In the genomic region with DNA sequence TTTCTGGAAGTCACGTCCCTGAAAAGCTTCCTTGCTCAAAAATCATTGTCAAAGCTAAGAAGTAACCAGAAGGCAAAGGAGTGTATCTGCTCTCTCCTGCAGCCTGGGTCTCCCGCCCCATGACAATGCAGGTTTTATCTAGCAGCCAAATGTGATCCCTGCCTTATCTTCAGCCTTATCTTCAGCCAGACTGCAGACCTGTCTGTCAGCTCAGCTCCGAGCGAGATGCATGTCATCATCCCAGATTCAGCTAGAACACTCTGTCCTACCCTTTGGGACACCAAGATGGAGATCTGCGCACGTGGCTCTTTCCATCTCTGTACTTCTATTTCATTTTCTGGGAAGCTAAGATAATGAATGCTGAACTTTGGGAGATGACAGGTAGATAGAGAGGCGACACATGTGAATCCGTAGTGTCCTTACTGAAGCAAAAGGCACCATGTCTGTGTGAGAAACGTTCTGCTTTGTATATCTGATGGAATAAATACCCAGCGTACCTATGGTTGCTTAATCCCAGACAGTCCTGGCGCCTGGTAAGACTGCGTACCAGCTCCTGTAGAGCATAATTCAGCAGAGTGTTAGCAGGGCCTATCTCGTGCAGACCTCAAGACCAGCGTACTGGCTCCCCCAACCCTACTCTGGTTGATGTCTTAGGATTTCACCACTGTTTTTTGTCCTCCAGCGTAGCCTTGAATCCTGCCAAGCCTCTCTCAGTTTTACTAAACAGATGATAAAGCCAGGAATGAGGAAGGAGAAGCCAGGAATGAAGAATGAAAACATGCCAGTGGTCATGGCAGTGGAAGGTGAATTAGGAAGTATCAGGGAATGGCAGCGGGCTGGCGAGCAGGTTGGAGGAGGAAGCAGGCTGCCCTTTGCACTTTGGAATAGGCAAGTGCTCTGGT, we compare ENCODE assay signal across 10 mouse cellular contexts.
DNase-seq lines count a peak whose midpoint lies in the region; ATAC-seq and TF ChIP-seq lines count a peak whose summit lies in the region.
"Had no signal": no experiment of that assay in that cellular context is flagged by ENCODE, and none has a peak within 500 bp of the region (broad histone marks: within the 10 kb centered on the region; RNA-seq: fewer than 3 reads in every experiment).

No protein-coding gene starts in this region.

- no peak overlapping the region for H3K4me2 ChIP-seq in embryonic facial prominence, embryonic 15.5 days (replicated peaks)
- H3K4me2 ChIP-seq in liver, embryonic 13.5 days: peak overlapping the region; percentile 23
- H3K4me2 ChIP-seq: embryonic facial prominence, embryonic 12.5 days; midbrain, embryonic 15.5 days had no signal

- no peaks in the 10 kb centered on the region for H3K36me3 ChIP-seq in embryonic facial prominence, embryonic 15.5 days
- H3K36me3 ChIP-seq in liver, embryonic 13.5 days: no peaks in the 10 kb centered on the region
- H3K36me3 ChIP-seq: embryonic facial prominence, embryonic 12.5 days; midbrain, embryonic 15.5 days had no signal

- H3K9ac ChIP-seq in embryonic facial prominence, embryonic 15.5 days: no peak overlapping the region
- H3K9ac ChIP-seq in liver, embryonic 13.5 days: 0 out of 2 replicates have a peak overlapping the region, but pooled peaks have one; percentile 13
- H3K9ac ChIP-seq: embryonic facial prominence, embryonic 12.5 days; midbrain, embryonic 15.5 days had no signal

- no peak for TF ChIP-seq CTCF in layer of hippocampus, adult 2 months (conservative IDR thresholded peaks at IDR 0.05)
- no peak for TF ChIP-seq CTCF in bone marrow macrophage, adult 2 months (IDR thresholded peaks at IDR 0.05; ENCODE audit: low read depth, low read length)

- no peak for TF ChIP-seq POLR2A in bone marrow macrophage, adult 2 months (IDR thresholded peaks at IDR 0.05; ENCODE audit: borderline replicate concordance, low read depth, low read length)

- no peak for DNase-seq in layer of hippocampus, adult 2 months (ENCODE audit: low spot score in 2 of 2)
- no peak for DNase-seq in layer of hippocampus, adult 9-10 months (ENCODE audit: low spot score)
- DNase-seq in liver, embryonic 13.5 days: peak; percentile 53
- DNase-seq in natural killer cell, adult 2 months (ENCODE audit: low spot score in 2 of 2): no peak
- no peak for DNase-seq in T-cell, adult 2 months (ENCODE audit: low spot score)
- no peak for DNase-seq in thymus, adult 18-20 months

- no peaks in the 10 kb centered on the region for H3K27me3 ChIP-seq in embryonic facial prominence, embryonic 15.5 days
- no peaks in the 10 kb centered on the region for H3K27me3 ChIP-seq in liver, embryonic 13.5 days
- H3K27me3 ChIP-seq: embryonic facial prominence, embryonic 12.5 days; midbrain, embryonic 15.5 days had no signal

- no peak for ATAC-seq in embryonic facial prominence, embryonic 15.5 days (ENCODE audit: insufficient number of reproducible peaks, low FRiP score, low TSS enrichment, low read depth)
- peak; percentile 85 for ATAC-seq in liver, embryonic 13.5 days (ENCODE audit: low read depth)
- ATAC-seq: midbrain, embryonic 15.5 days had no signal

- WGBS in embryonic facial prominence, embryonic 15.5 days: 75% methylated on average over 17 of the region's 17 CpGs
- WGBS in liver, embryonic 13.5 days (ENCODE audit: insufficient replicate concordance): 43% methylated on average over 17 of the region's 17 CpGs

- no peak overlapping the region for H3K4me3 ChIP-seq in layer of hippocampus, adult 2 months
- no peak overlapping the region for H3K4me3 ChIP-seq in bone marrow macrophage, adult 2 months (ENCODE audit: insufficient read depth, low read length)
- no peak overlapping the region for H3K4me3 ChIP-seq in embryonic facial prominence, embryonic 15.5 days (replicated peaks)
- no peak overlapping the region for H3K4me3 ChIP-seq in liver, embryonic 13.5 days (replicated peaks)
- H3K4me3 ChIP-seq: embryonic facial prominence, embryonic 12.5 days; midbrain, embryonic 15.5 days had no signal

- peak overlapping the region; percentile 70 for H3K27ac ChIP-seq in layer of hippocampus, adult 2 months
- H3K27ac ChIP-seq in bone marrow macrophage, adult 2 months (ENCODE audit: insufficient read depth, low read depth, low read length): peak overlapping the region; percentile 89; the same call in 1 of the 2 replicates
- peak overlapping the region; percentile 83 for H3K27ac ChIP-seq in embryonic facial prominence, embryonic 15.5 days (replicated peaks)
- peak overlapping the region; percentile 67; the same call in 1 of the 2 replicates for H3K27ac ChIP-seq in liver, embryonic 13.5 days
- H3K27ac ChIP-seq: midbrain, embryonic 15.5 days had no signal

- H3K9me3 ChIP-seq in embryonic facial prominence, embryonic 15.5 days (replicated peaks): no peaks in the 10 kb centered on the region
- H3K9me3 ChIP-seq in liver, embryonic 13.5 days (replicated peaks): no peaks in the 10 kb centered on the region
- H3K9me3 ChIP-seq: embryonic facial prominence, embryonic 12.5 days; midbrain, embryonic 15.5 days had no signal

- H3K4me1 ChIP-seq in bone marrow macrophage, adult 2 months (ENCODE audit: control insufficient read depth, insufficient read depth, low read length): peaks cover 43% of the 10 kb centered on the region
- H3K4me1 ChIP-seq in embryonic facial prominence, embryonic 15.5 days: peaks cover 27% of the 10 kb centered on the region
- peaks cover 42% of the 10 kb centered on the region for H3K4me1 ChIP-seq in liver, embryonic 13.5 days (replicated peaks)
- H3K4me1 ChIP-seq: midbrain, embryonic 15.5 days had no signal
